Mouse (Mus musculus) ovary, adult 10 weeks (tissue): ENCODE data around the gene Zfp990. TPM values are rescaled to one million over a fixed set of nuclear protein-coding genes. Genes with fewer than 3 reads are reported as not detected.

Experiments
- polyA plus RNA-seq: library from polyadenylated mRNA; stranded (reverse); fragments of 350-450 nt; fragmentation: Illumina TruSeq; extraction: RNeasy Lipid Tissue Mini Kit (QIAGEN cat#74804); gene quantifications from one replicate; pipeline ENCODE4 v1.2.3, GENCODE M21; 2014

The Zfp990 gene
- polyA plus RNA-seq, result 0.43 TPM

GRCm38 (mm10) chr4:145510459-145510858 is at the start of gene Zfp990:
TSS of gene Zfp990 (plus strand) at chr4:145510759.

DNA sequence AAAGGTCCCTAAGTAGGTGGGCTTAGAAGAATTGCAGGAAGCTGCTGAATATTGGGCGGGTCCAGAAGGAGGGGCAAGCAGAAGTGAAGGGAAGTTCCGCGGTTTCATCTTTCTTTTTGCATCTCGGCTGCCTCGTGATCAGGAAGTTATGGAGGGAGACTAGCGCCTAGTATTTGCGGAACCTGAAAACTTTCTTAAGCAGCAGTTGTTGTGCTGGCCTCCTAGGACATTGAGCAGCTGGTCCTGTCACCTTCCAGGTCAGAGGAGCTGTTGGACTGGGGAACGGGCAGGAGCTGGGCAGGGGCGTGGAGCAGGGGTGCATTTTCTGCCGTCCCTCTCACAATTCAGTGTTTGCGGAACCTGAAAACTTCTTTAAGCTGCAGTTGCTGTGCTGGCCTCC is 74.5 kb downstream of the Zfp990 start, which contains the start of gene Gm13212:
Gm13212 (plus strand) TSS at position 89 of the 400 bp plus-strand sequence.

Other genes starting within 250 kb of the Zfp990 start
- gene Tnfrsf8, start 195.6 kb upstream of the Zfp990 start, polyA plus RNA-seq, result not detected
- gene Gm13212, start 74.4 kb downstream of the Zfp990 start, polyA plus RNA-seq, result 74.8 TPM
- 5.2 TPM for gene Zfp980, start 159.9 kb downstream of the Zfp990 start, polyA plus RNA-seq